Mouse (Mus musculus) heart, adult 8-10 months (tissue): ENCODE measurements at regions not wholly inside any gene's neighbourhood (a gene's known extent, or its start where the extent isn't known, plus 50 kb on each side); places are given as distances from the start of the nearest gene placed in this dataset.

ENCODE experiments used
- DNase-seq: peaks from one replicate; pipeline ENCODE4 v3.0.0; 2022; ENCODE audit warnings: low spot score

DNA sequence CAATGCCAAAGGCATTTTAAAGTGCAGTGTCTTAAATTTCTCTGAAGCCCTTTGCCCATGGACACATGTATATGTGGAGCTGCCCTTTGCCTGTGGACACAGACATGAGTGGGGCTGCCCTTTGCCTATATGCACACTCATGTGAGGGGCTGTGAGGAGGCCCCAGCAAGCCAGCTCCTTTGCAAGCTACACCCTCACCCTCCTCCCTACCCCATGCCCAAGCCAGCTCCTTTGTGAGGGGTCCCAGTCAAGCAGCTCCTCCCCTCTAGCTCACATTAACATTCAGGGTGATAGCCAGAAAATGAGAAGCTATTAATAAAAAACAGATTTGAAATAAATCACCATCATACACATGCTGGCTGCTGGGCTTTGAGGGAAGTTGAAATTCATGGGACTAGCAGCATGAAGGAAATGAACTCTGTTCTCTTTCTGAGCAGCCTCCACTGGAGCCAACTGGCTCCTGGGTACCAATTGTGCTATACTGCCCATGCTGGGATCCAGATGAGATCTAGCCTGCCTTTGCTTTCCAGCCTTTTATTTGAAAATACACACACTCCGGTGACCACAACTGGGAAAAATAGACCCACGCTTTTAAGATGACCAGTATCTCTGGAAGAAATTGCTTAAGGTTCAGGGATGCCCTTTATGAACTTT, 151.4 kb downstream of the Abcc12 start:
- no peak for DNase-seq

DNA sequence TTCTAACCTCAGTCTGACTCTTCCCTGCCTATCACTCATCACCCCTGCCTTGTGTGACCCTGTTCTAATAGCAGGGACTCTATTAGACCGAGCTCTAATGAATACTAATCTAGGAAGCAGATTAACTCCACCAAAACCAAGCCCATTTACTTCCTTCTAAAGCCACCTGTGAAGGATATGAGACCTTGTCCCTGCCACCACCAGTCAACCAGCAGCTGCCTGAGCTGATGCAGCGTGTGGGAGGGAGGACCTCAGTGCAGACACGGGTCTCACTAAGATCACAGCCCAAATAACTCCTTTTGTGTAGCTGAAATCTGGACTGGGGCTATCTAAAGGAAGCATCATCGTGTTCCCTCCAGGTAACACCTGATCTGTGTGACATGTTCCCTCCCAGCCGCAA, 152.4 kb downstream of the Abcc12 start:
- no peak for DNase-seq

GRCm38 (mm10) chr8:86426056-86426455, 154.4 kb downstream of the Abcc12 start:
- no peak for DNase-seq

- no peak for DNase-seq
Measured at GRCm38 (mm10) chr8:86425382-86425781, 155.1 kb downstream of the Abcc12 start.

- no peak for DNase-seq
Measured at GRCm38 (mm10) chr8:86419059-86419651, 161.3 kb downstream of the Abcc12 start.

DNA sequence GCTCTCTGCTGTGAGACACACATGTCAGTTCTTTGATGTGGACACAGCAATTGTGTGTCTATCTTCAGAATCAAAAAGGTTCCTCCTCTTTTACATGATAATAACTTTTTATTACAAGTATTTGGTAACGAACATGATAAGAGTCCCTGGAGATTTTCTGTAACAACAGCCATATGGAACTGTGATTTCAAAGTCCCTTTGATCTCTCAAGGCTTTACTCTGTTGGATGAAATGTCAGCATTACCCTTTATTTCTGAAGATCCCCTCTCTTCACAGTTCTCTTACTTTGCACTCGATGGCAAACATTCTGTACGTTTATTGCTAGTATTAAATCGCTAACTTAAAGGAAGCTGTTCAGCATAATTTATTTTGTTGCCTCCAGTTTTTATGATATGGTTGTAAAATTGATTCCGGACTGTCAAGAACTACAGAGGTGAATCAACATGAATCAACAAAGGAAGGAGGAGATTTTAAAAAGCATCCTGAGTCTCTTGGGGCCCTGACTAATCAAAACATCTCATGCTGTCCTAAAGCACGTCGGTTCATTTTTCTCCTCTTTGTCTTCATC, 162.0 kb downstream of the Abcc12 start:
- DNase-seq = no peak

GRCm38 (mm10) chr8:86415208-86415607, 165.3 kb downstream of the Abcc12 start:
- DNase-seq = no peak

GRCm38 (mm10) chr8:86411232-86411631, 169.3 kb downstream of the Abcc12 start:
- DNase-seq = no peak

GRCm38 (mm10) chr8:86406196-86406595, 174.3 kb downstream of the Abcc12 start:
- no peak for DNase-seq

DNA sequence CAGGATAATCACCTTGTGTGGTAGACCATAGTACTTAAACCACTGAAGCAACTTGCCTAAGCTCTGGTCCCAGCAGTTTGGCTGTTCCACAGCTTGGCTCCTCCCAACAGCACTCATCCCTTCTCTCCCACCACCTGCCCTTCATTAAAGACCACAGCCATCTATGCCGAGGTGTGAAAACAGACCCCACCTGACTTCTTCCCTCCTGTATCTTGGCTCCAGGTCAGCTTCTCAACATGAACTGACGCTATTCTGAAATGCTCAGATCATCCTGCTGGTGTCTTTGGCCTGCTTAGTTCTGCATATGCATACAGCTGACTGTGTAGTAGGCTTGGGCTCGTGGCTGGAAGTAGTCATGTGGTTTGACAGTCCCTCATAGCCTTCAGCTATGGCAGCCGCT, 177.1 kb downstream of the Abcc12 start:
- DNase-seq = no peak

- no peak for DNase-seq
Measured at GRCm38 (mm10) chr8:86401946-86402345, 178.5 kb downstream of the Abcc12 start.

- no peak for DNase-seq
Measured at GRCm38 (mm10) chr8:86395121-86395520, 185.4 kb downstream of the Abcc12 start.

GRCm38 (mm10) chr8:86393835-86394234, 186.7 kb downstream of the Abcc12 start:
- DNase-seq = no peak

- no peak for DNase-seq
Measured at GRCm38 (mm10) chr8:86393374-86393773, 187.1 kb downstream of the Abcc12 start.

GRCm38 (mm10) chr8:86390715-86391114, 189.8 kb downstream of the Abcc12 start:
- no peak for DNase-seq

GRCm38 (mm10) chr8:86389690-86390671, 190.5 kb downstream of the Abcc12 start:
- DNase-seq = no peak

DNA sequence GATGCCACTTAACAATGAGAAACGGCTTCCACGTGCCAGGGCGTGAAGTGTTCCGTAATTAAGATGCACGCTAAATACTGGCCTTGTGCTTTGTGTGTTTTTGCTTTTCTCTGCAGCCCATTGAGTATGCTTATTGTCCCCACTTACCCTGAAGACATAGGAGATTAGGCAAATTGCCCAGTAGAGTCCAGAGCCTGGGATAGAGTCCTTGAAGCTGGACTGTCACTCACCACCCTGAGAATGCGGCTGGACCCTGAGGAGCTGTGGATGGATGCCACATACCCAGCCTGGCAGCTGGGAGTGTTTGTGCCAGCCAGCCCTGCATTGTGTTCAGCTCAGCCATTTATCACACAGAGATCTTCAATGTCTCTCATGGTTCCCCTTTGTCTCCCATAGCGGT, 195.2 kb downstream of the Abcc12 start:
- DNase-seq = no peak

GRCm38 (mm10) chr8:86381977-86382376, 198.5 kb downstream of the Abcc12 start:
- no peak for DNase-seq

DNA sequence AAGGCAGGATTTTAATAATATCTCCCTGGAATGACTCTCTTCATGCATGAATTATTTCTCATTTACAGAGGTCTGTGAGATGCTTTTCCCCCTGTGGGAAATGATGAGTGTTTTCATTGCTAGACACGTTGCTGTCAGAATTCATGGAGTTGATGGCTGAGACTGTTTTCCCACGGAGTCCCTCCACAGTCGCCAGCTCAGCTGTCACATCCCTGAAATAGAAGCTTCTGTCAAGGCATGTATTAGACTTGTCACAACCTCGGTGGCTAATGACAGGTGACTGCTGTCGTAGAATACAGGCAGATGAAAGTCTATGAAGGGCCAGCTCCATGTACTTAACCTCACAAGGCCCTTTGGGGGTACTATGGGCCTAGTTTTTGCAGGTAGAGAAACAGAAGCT, 212.4 kb downstream of the Abcc12 start:
- no peak for DNase-seq

DNA sequence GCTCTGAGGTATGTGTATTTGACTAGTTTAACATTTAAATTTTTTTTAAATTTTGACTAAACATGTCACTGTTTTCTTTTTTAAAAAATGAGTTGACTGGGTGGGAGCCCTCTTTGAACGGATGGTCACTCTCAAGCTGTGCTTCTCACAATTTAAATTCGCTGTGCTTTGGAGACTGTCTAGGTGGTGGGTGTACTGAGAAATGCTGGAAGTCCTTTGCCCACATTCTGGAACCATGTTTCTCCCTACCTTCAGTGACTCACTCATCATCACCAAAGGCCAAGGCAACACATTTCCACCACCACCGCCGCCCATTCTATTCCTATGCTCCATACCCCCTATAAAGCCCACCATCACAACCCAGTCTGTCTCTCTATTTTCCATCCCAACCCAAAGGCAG, 213.8 kb downstream of the Abcc12 start:
- DNase-seq = no peak

DNA sequence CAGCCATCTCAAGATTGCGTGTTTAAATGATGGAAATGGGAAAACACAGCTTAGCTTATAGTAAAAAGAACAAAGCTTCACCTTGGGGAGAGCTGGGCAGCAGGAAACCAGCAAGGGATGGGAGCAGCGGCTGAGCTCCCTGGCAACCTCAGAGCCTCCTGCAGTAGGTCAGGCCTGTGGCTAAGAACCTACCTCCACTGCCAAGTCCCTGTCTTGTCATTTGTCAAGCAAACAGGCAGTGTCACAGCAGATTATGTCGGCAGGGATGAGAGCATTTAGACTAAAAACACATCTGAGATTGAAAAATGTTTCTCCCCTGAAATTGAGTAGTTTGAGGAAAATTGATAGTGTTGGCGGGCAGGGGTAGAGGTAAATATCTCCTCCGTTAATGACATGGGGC, 214.8 kb downstream of the Abcc12 start:
- no peak for DNase-seq

DNA sequence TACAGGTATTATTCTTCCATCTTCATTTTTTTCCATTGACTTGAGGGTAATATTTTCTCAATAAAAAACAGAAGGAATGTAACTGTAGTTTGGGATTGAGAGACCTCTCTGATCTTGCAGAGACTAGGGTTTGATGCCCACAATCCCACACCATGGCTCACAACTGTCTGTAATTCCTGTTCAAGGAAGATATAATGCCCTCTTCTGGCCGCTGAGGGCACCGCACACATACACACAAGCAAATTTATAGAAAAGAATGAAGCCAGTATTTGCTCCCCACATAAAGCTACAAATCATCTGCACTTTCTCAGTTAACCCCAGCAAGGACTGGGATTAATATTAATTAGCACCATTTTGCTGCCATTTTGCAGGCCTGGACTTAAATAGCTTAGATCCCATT, 215.6 kb downstream of the Abcc12 start:
- DNase-seq = no peak
